Mouse (Mus musculus) intestine, embryonic 16.5 days (tissue): Measurements from ENCODE around the gene Rsu1. TPM values are rescaled to one million over a fixed set of nuclear protein-coding genes. Genes with fewer than 3 reads are reported as not detected.

Source experiments
- ATAC-seq: fragments of 200-750 bp; cut with Nextera tagmentation; 2 replicates; pipeline ENCODE4 v1.8.0; 2017; ENCODE audit warnings: moderate TSS enrichment, moderate library complexity
- H3K27ac ChIP-seq: fragments of 300-500 bp; sonication (generic); 2 replicates; pipeline ENCODE4 v1.5.1; 2014; ENCODE audit warnings: mild to moderate bottlenecking, low read length
- H3K27me3 ChIP-seq: fragments of 300-500 bp; sonication (generic); replicated peaks from 2 replicates; pipeline ENCODE4 v1.6.1; 2014; ENCODE audit warnings: low read length, control low read depth, mixed read lengths; ENCODE audit not compliant: control insufficient read depth, insufficient read depth
- H3K36me3 ChIP-seq: fragments of 300-500 bp; sonication (generic); 2 replicates; pipeline ENCODE4 v1.6.1; 2014; ENCODE audit warnings: low read length, control low read depth; ENCODE audit not compliant: control insufficient read depth, insufficient read depth
- H3K4me1 ChIP-seq: fragments of 300-500 bp; sonication (generic); 2 replicates; pipeline ENCODE4 v1.6.1; 2014; ENCODE audit warnings: low read length, control low read depth, mixed read lengths; ENCODE audit not compliant: control insufficient read depth, insufficient read depth
- H3K4me2 ChIP-seq: fragments of 300-500 bp; sonication (generic); 2 replicates; pipeline ENCODE4 v1.6.1; 2014; ENCODE audit warnings: low read depth, low read length, control low read depth
- H3K4me3 ChIP-seq: fragments of 300-500 bp; sonication (generic); 2 replicates; pipeline ENCODE4 v1.5.1; 2014; ENCODE audit warnings: mild to moderate bottlenecking, low read length
- H3K9ac ChIP-seq: fragments of 300-500 bp; sonication (generic); 2 replicates; pipeline ENCODE4 v1.6.1; 2014; ENCODE audit warnings: low read depth, low read length
- H3K9me3 ChIP-seq: fragments of 300-500 bp; sonication (generic); 2 replicates; pipeline ENCODE4 v1.6.1; 2016; ENCODE audit warnings: low read length, control low read depth; ENCODE audit not compliant: control insufficient read depth
- WGBS: fragments of 180-500 bp; shearing (Covaris S2); extraction: QIAGEN DNeasy Blood & Tissue Kit; methylation state at CpG from one replicate; pipeline ENCODE4 v1.1.7; 2014; 5-methylcytosine and 5-hydroxymethylcytosine counted together
- polyA plus RNA-seq: library from polyadenylated mRNA; unstranded; fragments of >200 nt; fragmentation: Nextera tagmentation; extraction: Ambion mirVana; gene quantifications from 2 replicates; pipeline ENCODE4 v1.2.1, GENCODE M21; 2015

Gene Rsu1
- polyA plus RNA-seq, 1 experiment from 2014 or later: 103 TPM

DNA sequence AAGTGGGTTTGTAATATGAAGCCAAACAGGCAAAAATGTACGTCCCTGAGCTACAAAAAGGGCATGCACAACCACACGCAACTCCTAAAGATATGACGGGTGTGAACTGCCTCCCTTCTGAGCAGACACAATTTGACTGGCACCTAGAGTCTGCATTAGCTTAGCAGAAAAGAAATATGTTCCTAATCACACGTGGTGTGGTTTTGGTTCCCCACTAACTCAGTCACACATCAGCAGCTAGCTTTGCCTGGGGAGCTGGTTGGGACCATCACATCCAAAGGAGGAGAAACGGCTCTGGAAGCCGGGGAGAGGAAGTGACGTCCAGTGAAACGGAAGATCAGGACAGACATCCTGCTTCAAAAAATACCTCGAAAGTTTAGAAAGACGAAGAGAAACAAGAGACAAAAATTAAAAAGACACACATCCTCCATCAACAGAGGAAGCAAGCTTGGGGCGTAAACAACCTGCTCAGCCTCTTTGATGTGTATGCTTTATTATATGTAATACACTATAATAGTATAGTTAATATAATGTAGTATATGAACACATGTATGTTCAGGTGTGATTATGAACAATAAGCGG lies 37.9 kb downstream of the Rsu1 start:
- 81% methylated on average over 12 of the region's 12 CpGs for WGBS
- Histone ChIP-seq H3K4me1 (no peaks in the 10 kb centered on the region), H3K27ac (no peak overlapping the region), H3K4me2 (no peak overlapping the region), H3K4me3 (no peak overlapping the region), H3K9ac (no peak overlapping the region), H3K27me3 (no peaks in the 10 kb centered on the region), H3K9me3 (no peaks in the 10 kb centered on the region), H3K36me3 (no peaks in the 10 kb centered on the region)
- ATAC-seq: no peak

DNA sequence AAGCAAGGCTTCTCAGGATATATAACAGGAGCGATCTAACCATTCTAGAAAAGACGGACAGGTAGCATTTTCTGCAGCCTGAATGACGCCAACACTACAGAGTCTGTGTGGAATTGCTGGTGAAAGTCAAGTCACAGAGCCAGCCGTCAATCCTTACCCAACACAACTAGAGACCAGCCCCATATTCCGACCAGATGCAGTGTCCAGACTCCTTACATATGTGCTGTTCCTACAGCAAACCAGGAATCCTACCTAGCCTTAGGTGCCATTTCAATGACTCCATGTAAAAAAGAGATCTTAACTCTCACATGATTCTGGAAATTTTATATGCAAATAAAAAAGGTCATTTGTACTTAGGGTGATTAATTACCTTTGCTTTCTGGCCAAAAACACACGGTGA lies 38.9 kb downstream of the Rsu1 start:
- 88% methylated on average over 6 of the region's 6 CpGs for WGBS
- ATAC-seq: no peak
- Histone ChIP-seq H3K9me3 (no peaks in the 10 kb centered on the region), H3K4me1 (no peaks in the 10 kb centered on the region), H3K4me3 (no peak overlapping the region), H3K27me3 (no peaks in the 10 kb centered on the region), H3K36me3 (no peaks in the 10 kb centered on the region), H3K27ac (no peak overlapping the region), H3K9ac (no peak overlapping the region), H3K4me2 (no peak overlapping the region)

DNA sequence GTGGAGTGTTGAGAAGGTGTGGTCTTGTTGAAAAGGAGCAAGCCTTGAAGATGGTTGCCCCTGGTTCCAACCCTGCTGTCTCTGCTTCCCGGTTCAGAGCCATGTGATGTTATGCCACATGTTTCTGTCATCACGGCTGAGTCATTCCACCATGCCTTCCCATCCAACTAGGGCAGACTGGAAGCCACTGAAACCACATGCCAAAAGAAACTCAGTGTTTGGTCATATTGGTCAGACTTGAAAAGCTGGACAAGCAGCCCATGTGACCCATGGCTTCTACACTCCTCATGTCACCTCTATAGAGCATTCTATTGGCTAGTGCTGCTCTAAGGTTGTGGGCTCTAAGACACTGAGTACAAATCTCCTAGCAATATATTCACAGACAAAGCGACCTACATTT lies 41.5 kb downstream of the Rsu1 start:
- no peak overlapping the region for H3K27ac ChIP-seq
- no peaks in the 10 kb centered on the region for H3K36me3 ChIP-seq
- H3K4me2 ChIP-seq: no peak overlapping the region
- H3K4me1 ChIP-seq: no peaks in the 10 kb centered on the region
- H3K27me3 ChIP-seq: no peaks in the 10 kb centered on the region
- H3K9me3 ChIP-seq: no peaks in the 10 kb centered on the region
- 93% methylated on average over 3 of the region's 3 CpGs for WGBS
- no peak overlapping the region for H3K4me3 ChIP-seq
- ATAC-seq: no peak
- no peak overlapping the region for H3K9ac ChIP-seq

DNA sequence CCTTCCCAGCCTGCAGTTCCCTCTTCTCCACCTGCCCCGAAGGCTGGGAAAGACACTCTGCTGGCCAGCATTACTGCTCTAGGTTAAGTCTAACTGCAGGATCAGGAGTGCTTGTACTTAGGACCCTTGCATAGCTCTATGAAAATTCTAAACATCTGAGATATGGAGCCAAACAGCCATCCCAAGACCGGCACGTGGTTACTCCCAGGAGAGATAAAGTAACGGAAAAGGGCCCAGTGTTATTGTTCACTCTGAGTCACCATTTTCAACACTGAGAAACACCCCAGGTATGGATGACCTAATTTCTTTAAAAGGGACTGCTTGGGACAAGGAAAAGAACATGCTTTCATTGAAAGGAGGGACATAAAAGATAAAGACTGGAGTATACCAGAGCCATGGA lies 45.2 kb downstream of the Rsu1 start:
- 77% methylated on average over 4 of the region's 4 CpGs for WGBS
- ATAC-seq: 0 out of 2 replicates have a peak, but pooled peaks have one; percentile 13
- no peak overlapping the region for H3K4me3 ChIP-seq
- H3K4me2 ChIP-seq: no peak overlapping the region
- no peaks in the 10 kb centered on the region for H3K36me3 ChIP-seq
- H3K9me3 ChIP-seq: no peaks in the 10 kb centered on the region
- H3K9ac ChIP-seq: no peak overlapping the region
- no peaks in the 10 kb centered on the region for H3K27me3 ChIP-seq
- no peaks in the 10 kb centered on the region for H3K4me1 ChIP-seq
- H3K27ac ChIP-seq: no peak overlapping the region

DNA sequence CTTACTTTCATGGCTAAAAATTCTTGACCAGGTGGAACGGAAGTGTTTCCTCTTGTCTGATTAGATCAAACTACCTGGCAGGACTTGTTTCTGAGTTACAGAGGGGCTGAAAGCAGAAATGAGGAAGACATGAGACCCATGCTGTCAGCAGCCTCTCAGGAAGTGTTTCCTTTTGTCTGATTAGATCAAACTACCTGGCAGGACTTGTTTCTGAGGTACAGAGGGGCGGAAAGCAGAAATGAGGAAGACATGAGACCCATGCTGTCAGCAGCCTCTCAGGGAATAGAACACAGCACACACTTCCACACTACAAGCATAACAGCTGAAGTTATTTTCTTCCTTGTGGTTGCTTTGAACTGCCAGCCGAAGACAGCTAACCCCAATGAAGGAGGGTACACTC lies 46.7 kb downstream of the Rsu1 start:
- Histone ChIP-seq H3K4me2 (no peak overlapping the region), H3K4me1 (no peaks in the 10 kb centered on the region), H3K27me3 (no peaks in the 10 kb centered on the region), H3K27ac (no peak overlapping the region), H3K9ac (no peak overlapping the region), H3K36me3 (no peaks in the 10 kb centered on the region), H3K9me3 (no peaks in the 10 kb centered on the region), H3K4me3 (no peak overlapping the region)
- ATAC-seq: no peak
- 88% methylated on average over 3 of the region's 3 CpGs for WGBS

DNA sequence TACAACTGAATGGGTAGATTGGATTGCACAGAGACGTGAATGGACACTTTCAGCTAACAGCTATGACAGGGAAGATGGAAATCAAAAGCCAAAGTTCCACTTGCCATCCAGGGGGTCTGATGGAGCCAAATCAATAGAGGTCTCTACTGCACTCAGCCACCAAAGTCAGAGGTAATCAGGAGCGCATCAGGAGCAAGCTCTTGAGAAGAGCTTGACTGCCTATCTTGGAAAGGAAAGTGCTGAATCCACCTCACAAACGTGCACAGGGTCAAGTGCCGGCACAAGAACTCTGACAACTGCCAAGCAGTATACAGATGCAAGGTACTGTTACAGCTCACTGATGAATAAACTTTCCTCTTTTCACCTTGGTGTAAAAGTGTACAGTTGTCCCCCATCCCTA lies 47.8 kb downstream of the Rsu1 start:
- 86% methylated on average over 4 of the region's 4 CpGs for WGBS
- Histone ChIP-seq H3K27me3 (no peaks in the 10 kb centered on the region), H3K27ac (no peak overlapping the region), H3K4me2 (no peak overlapping the region), H3K9ac (no peak overlapping the region), H3K36me3 (no peaks in the 10 kb centered on the region), H3K4me1 (no peaks in the 10 kb centered on the region), H3K9me3 (no peaks in the 10 kb centered on the region), H3K4me3 (no peak overlapping the region)
- no peak for ATAC-seq

DNA sequence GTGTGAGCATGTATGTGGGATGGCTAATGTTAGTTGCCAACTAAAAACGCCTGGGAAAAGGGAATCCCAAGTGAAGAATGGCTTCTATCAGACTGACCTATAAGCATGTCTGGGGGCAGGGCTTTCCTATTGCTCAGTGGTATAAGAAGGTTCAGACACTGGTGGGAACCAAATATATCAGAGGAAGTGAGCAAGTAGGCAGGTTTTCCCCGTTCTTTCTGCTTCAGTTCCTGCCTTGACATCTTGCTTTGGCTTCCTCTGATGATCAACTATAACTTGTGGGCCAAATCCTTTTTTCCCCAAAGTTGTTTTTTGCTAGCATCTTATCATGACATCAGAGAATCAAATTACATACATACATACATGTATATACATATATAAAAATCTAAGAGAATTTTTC lies 51.1 kb downstream of the Rsu1 start:
- no peak overlapping the region for H3K4me2 ChIP-seq
- H3K27me3 ChIP-seq: no peaks in the 10 kb centered on the region
- no peaks in the 10 kb centered on the region for H3K9me3 ChIP-seq
- no peaks in the 10 kb centered on the region for H3K4me1 ChIP-seq
- H3K4me3 ChIP-seq: no peak overlapping the region
- no peak overlapping the region for H3K9ac ChIP-seq
- WGBS: 60% methylated on average over 2 of the region's 2 CpGs
- no peaks in the 10 kb centered on the region for H3K36me3 ChIP-seq
- ATAC-seq: no peak
- no peak overlapping the region for H3K27ac ChIP-seq

DNA sequence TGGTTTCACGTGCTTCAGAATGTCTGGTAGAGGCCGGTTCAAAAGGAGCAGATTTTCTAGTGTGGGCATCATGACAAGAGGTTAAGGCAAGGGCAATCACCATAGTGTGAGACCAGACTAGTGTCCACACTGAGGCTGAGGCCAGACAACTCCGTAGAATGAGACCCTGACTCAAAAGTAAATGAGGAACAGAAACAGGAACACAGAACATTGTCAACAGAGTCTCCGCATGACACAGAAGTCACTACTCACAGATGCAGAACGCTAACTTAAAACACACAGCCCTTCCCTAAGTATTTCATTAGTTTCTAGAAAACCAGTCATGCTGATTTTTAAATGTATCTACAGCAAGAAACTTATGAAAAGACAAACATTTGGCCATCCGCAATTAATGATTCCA lies 53.1 kb downstream of the Rsu1 start:
- WGBS: 77% methylated on average over 6 of the region's 6 CpGs
- Histone ChIP-seq H3K36me3 (no peaks in the 10 kb centered on the region), H3K4me1 (no peaks in the 10 kb centered on the region), H3K4me2 (no peak overlapping the region), H3K9ac (no peak overlapping the region), H3K27me3 (no peaks in the 10 kb centered on the region), H3K4me3 (no peak overlapping the region), H3K9me3 (no peaks in the 10 kb centered on the region), H3K27ac (no peak overlapping the region)
- ATAC-seq: no peak

DNA sequence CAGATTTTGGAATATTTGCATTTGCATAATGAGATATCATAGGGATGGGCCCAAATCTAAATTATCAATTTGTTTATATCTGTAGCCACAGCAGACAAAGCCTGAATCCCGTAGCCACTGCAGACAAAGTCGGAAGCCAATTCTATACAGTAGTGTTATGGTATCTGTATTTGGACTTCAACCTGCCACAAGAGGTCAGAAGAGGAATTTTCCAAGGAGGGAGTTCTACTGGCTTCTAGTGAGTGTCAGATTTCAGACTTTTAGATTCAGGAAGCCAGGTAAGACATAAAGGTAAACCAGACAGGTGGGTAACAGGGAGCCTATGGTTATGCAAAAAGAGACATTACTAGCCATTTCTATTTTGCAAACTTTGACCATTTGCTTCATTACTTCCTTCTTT lies 64.4 kb downstream of the Rsu1 start:
- Histone ChIP-seq H3K9ac (no peak overlapping the region), H3K4me2 (no peak overlapping the region), H3K4me1 (no peaks in the 10 kb centered on the region), H3K27ac (no peak overlapping the region), H3K36me3 (no peaks in the 10 kb centered on the region), H3K4me3 (no peak overlapping the region), H3K27me3 (no peaks in the 10 kb centered on the region), H3K9me3 (no peaks in the 10 kb centered on the region)
- WGBS: 89% methylated on average over 2 of the region's 2 CpGs
- ATAC-seq: peak; percentile 44; the same call in 1 of the 2 replicates

DNA sequence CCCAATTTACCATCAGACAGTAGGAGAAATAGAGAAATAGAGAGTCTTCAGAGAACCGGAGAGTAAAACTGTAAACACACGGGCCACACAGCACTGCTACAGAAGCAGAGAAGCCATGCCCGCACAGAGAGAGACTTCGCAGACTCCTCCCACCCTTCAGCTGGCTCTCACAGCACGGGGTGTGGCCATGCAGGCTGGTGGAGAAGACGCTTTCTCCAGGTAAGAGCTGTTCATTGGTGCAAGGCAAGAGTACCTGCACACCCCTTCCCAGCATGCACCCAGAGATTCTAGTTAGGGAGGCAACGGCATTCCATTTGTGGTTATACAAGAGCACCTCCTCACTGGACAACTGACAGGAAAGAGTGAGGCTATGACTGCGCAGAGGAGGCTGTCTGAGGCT lies 64.8 kb downstream of the Rsu1 start:
- ATAC-seq: peak; percentile 76
- H3K9ac ChIP-seq: no peak overlapping the region
- no peaks in the 10 kb centered on the region for H3K4me1 ChIP-seq
- H3K36me3 ChIP-seq: no peaks in the 10 kb centered on the region
- no peak overlapping the region for H3K27ac ChIP-seq
- no peak overlapping the region for H3K4me2 ChIP-seq
- H3K9me3 ChIP-seq: no peaks in the 10 kb centered on the region
- WGBS: 57% methylated on average over 8 of the region's 8 CpGs
- H3K27me3 ChIP-seq: no peaks in the 10 kb centered on the region
- H3K4me3 ChIP-seq: no peak overlapping the region
